Mouse (Mus musculus): ENCODE data around the gene Coa7.

Coa7 gene

GRCm38 (mm10) chr4:108386087-108386486 is 58.1 kb downstream of the Coa7 start:
- DNase-seq (ENCODE audit: low spot score in 2 of 2), result no peak

- no peak for DNase-seq (ENCODE audit: low spot score in 2 of 2)
These were observed 59.2 kb downstream of the Coa7 start for GRCm38 (mm10) chr4:108387106-108387505.

DNA sequence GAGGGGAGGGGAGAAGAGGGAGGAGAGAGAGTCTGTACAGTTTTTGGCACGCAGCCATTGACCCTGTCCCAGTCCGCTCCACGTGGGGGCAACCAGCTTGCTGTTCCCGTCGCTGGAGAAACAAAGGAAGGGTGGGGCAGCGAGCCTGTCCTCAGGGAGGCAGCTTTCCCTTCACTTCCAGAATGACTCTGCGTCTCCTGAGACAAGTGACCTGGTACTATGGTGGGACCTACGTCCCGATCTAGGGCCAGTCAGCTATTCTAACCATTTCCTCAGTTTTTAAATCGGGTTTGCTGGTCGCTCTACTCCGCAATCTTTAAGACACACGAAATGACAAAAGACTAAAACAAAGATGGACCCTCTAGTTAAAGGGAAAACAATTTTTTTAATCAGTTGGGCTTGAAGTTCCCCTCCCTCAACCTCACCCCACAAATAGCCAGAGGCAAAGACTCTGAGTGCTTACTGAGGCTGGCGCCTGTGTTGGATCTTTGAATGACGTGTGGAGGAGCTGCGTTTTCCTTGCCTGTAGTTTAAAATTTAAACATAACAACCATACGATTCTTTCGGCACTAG is 59.8 kb downstream of the Coa7 start:
- peak in 1 of 2 experiments; percentile 57 for DNase-seq (ENCODE audit: low spot score in 2 of 2)

DNA sequence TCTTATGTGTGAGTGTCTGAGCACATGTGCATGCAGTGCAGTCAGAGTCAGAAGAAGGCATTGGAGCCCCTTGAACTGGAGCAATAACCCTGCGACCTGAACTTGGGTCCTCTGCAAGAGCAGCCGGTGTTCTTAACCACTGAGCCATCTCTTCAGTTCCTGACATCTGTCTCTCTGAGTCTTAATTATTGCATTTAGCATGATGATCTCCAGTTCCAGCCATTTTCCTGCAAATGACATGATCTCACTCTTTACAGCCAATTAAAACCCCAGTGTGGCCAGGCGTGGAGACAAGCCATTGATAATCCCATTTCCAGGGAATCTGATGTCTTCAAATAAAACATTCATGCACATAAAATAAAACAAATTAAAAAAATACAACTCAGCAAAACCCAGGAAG is 60.8 kb downstream of the Coa7 start:
- no peak for DNase-seq (ENCODE audit: low spot score in 2 of 2)

DNA sequence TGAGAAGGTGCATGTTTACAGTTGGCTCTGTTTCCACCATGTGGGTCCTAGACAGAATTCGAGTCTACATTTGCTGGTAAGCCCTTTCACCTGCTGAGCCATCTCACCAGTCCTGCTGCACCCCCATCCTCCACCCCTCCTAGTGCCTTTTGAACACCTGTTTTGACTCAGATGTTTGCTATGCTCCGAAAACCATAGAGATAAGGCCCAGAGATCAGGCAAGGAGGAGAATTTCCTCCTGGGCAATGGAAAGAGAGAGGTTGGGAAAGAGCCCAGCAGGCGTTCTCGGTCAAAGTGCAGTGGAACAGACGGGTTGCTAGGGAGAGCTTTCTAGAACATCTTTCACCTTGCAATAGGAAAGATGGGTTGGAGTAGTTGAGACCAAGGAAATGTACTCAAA is 63.2 kb downstream of the Coa7 start:
- no peak for DNase-seq (ENCODE audit: low spot score in 2 of 2)
